Mouse (Mus musculus) MEL (cell line): ENCODE results near the gene Spata31d1a.

Source experiments
- CHD2 ChIP-seq: IDR thresholded peaks from 2 replicates; pipeline ENCODE4 v1.6.1; 2011; ENCODE audit warnings: low read length, improper control_type of control experiment
- E2F4 ChIP-seq: IDR thresholded peaks from 2 replicates; pipeline ENCODE4 v1.6.1; 2011; ENCODE audit warnings: low read depth, low read length, improper control_type of control experiment, borderline replicate concordance
- EP300 ChIP-seq, 2 experiments: IDR thresholded peaks; 2 replicates each; pipeline ENCODE4 v1.6.1; 2011; ENCODE audit warnings: improper control_type of control experiment in 2 of 2, low read length in 2 of 2, low read depth in 1 of 2, mild to moderate bottlenecking in 1 of 2
- HCFC1 ChIP-seq: IDR thresholded peaks from 2 replicates; pipeline ENCODE4 v1.6.1; 2012; ENCODE audit warnings: low read depth, mild to moderate bottlenecking, inconsistent platforms, low read length, improper control_type of control experiment, moderate library complexity
- MAX ChIP-seq: IDR thresholded peaks from 2 replicates; pipeline ENCODE4 v1.6.1; 2011; ENCODE audit warnings: low read length, improper control_type of control experiment
- MYC ChIP-seq: IDR thresholded peaks from 2 replicates; pipeline ENCODE4 v1.6.1; 2011; ENCODE audit warnings: low read depth, mild to moderate bottlenecking, low read length, improper control_type of control experiment, moderate library complexity
- NRF1 ChIP-seq: IDR thresholded peaks from 2 replicates; pipeline ENCODE4 v1.6.1; 2014; ENCODE audit warnings: low read depth, mild to moderate bottlenecking, inconsistent platforms, low read length, improper control_type of control experiment, moderate library complexity; ENCODE audit not compliant: poor library complexity, insufficient read depth, severe bottlenecking
- POLR2AphosphoS5 ChIP-seq: IDR thresholded peaks from 2 replicates; pipeline ENCODE4 v1.6.1; 2012; ENCODE audit warnings: low read depth, borderline replicate concordance, mild to moderate bottlenecking, inconsistent platforms, low read length, moderate library complexity, mixed read lengths
- ZMIZ1 ChIP-seq: IDR thresholded peaks from 2 replicates; pipeline ENCODE4 v1.6.1; 2012; ENCODE audit warnings: low read depth, mild to moderate bottlenecking, inconsistent platforms, low read length, improper control_type of control experiment, moderate library complexity

DNA sequence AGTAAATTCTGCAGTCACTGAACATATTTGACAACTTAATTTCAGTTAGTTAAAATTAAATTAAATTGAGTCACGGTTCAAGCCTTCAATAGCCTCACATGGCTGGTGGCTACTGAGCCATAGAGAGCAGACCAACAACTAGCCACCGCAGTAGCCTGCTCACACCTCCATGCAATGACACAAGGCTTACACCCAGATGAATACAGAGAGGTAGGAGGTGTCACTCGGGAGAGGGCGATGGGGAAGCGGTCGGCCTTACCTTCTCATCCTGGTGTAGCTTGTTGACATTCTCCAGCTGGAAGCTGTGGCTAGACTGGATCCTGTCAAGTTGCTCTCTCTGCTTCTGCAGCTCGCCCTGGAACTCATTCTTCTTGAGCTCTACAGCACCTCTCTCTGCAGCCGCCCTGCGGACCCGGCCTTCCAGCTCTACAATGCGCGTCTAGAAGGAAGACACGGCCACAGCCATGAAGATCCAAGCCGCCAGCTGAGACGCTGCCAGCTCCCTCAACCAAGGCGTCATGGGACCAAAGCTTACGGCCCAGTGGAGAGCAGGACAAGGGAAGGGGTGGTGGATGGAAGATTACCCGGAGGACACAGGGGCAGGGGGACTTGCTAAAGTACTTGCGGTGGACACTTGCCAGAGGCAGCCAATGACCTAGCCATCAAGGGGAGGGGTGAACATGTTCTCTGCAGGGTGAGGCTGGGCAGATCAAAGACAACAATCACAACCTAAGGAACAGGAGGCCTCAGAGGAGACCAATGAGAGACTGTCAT, 46.0 kb downstream of the Spata31d1a start:
- TF ChIP-seq MYC, result no peak
- no peak for TF ChIP-seq ZMIZ1
- TF ChIP-seq CHD2, result no peak
- no peak for TF ChIP-seq MAX
- no peak for TF ChIP-seq POLR2AphosphoS5
- TF ChIP-seq E2F4, result no peak
- TF ChIP-seq HCFC1, result no peak
- TF ChIP-seq NRF1, result no peak
- no peak for TF ChIP-seq EP300 (IDR thresholded peaks at IDR 0.05; ENCODE audit: low read depth in 1 of 2, low read length in 2 of 2)
